Mouse (Mus musculus) right cerebral cortex, postnatal 10 days (tissue): Measurements from ENCODE around the gene Olfr734.

Experiments used
- DNase-seq, 2 experiments: peaks; one replicate each; pipeline ENCODE4 v3.0.0; 2021; ENCODE audit warnings: low spot score in 2 of 2

The Olfr734 gene

GRCm38 (mm10) chr14:50326661-50327060 lies at the start of gene Olfr734:
TSS of gene Olfr734 (minus strand) at chr14:50326761.
- no peak for DNase-seq

- DNase-seq: no peak
These were observed 37.0 kb upstream of the Olfr734 start for GRCm38 (mm10) chr14:50363561-50363960.

GRCm38 (mm10) chr14:50360480-50360879 lies 33.9 kb upstream of the Olfr734 start:
- DNase-seq: no peak

GRCm38 (mm10) chr14:50357593-50357992 lies 31.0 kb upstream of the Olfr734 start, which contains the start of gene Tlr11:
TSS of gene Tlr11 (plus strand) at chr14:50357914.
- no peak for DNase-seq

- DNase-seq: no peak
These were observed 30.2 kb upstream of the Olfr734 start for GRCm38 (mm10) chr14:50356725-50357124.

- DNase-seq: no peak
These were observed 25.9 kb upstream of the Olfr734 start for GRCm38 (mm10) chr14:50352438-50352837.

GRCm38 (mm10) chr14:50348796-50349195 lies 22.2 kb upstream of the Olfr734 start, which contains the start of gene Olfr735:
TSS of gene Olfr735 (minus strand) at chr14:50348872.
- DNase-seq: no peak

- no peak for DNase-seq
These were observed 25.1 kb downstream of the Olfr734 start, which contains the start of gene Olfr733 for GRCm38 (mm10) chr14:50301422-50301821. TSS of gene Olfr733 (minus strand) at chr14:50301522.

GRCm38 (mm10) chr14:50284106-50284505 lies 42.5 kb downstream of the Olfr734 start, which contains the start of gene Olfr732:
TSS of gene Olfr732 (minus strand) at chr14:50284206.
- DNase-seq: no peak
